Mouse (Mus musculus): ENCODE measurements around the gene Ulk4.

GRCm38 (mm10) chr9:121029786-121030185, 247.2 kb downstream of the Ulk4 start:
- TF ChIP-seq CTCF (IDR thresholded peaks at IDR 0.05): peak; percentile 21; the same call in 1 of the 2 replicates
- no peak for TF ChIP-seq EP300 (IDR thresholded peaks at IDR 0.05)

All from lung, postnatal 0 days (tissue).